Mouse (Mus musculus) G1E (cell line): ENCODE measurements at regions not wholly inside any gene's neighbourhood (a gene's known extent, or its start where the extent isn't known, plus 50 kb on each side); places are given as distances from the start of the nearest gene placed in this dataset.

Source experiments
- ATAC-seq: 2 replicates; pipeline ENCODE4 v1.8.0; 2016; ENCODE audit warnings: mild to moderate bottlenecking; ENCODE audit not compliant: insufficient number of reproducible peaks, poor library complexity, low FRiP score, severe bottlenecking; ENCODE audit errors: extremely low read depth
- DNase-seq: peaks from one replicate; pipeline ENCODE4 v3.0.0; 2012; ENCODE audit warnings: low spot score
- H3K27me3 ChIP-seq: 2 replicates; pipeline ENCODE4 v1.6.1; 2012; ENCODE audit warnings: mild to moderate bottlenecking, low read length, inconsistent platforms; ENCODE audit not compliant: insufficient read depth
- H3K36me3 ChIP-seq: replicated peaks from 2 replicates; pipeline ENCODE3; 2012; ENCODE audit warnings: mild to moderate bottlenecking, inconsistent platforms
- H3K4me1 ChIP-seq: 2 replicates; pipeline ENCODE4 v1.6.1; 2012; ENCODE audit warnings: low read depth, low read length, inconsistent platforms, mixed read lengths; ENCODE audit not compliant: insufficient read depth
- H3K4me3 ChIP-seq: 2 replicates; pipeline ENCODE4 v1.5.1; 2012; ENCODE audit warnings: low read depth, mild to moderate bottlenecking, inconsistent platforms, low read length, moderate library complexity, mixed read lengths
- H3K9me3 ChIP-seq: replicated peaks from 2 replicates; pipeline ENCODE4 v1.6.1; 2012; ENCODE audit warnings: inconsistent platforms
- CTCF ChIP-seq: IDR thresholded peaks from 2 replicates; pipeline ENCODE4 v1.5.1; 2012; ENCODE audit warnings: low read depth, low read length, inconsistent platforms, mixed read lengths
- GATA1 ChIP-seq: IDR thresholded peaks from 2 replicates; pipeline ENCODE4 v1.6.1; 2012; ENCODE audit warnings: borderline replicate concordance, low read length, inconsistent platforms, mixed read lengths
- GATA2 ChIP-seq: IDR thresholded peaks from 2 replicates; pipeline ENCODE4 v1.6.1; 2012; ENCODE audit warnings: low read depth, low read length, inconsistent platforms, borderline replicate concordance
- POLR2AphosphoS5 ChIP-seq: IDR thresholded peaks from 2 replicates; pipeline ENCODE4 v1.6.1; 2012; ENCODE audit warnings: low read depth, low read length, inconsistent platforms; ENCODE audit not compliant: insufficient replicate concordance
- TAL1 ChIP-seq: conservative IDR thresholded peaks from 2 replicates; pipeline ENCODE4 v1.6.1; 2012; ENCODE audit warnings: low read depth, low read length, inconsistent platforms, mixed read lengths

DNA sequence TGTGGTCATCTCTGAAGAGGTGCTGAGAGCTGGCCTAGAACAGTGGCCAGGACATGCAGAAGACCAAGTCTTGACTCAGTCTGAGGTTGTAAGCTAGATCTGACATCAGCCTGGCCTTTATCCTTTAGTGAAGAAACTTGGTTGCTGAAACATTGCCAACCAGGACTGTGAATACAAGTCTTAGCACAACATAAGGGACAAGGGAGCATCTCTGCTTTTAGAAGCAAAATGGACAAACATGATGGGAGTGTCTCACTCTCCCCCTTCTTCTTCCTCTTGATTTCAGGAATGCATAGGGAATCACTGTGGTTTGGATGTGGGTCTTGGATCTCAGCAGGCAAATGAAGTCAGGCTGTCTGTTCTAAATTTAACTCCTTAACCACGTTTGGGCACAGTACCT lies 529.1 kb upstream of the Tnc start:
- no peak for DNase-seq
- no peak for ATAC-seq
- Histone ChIP-seq H3K27me3 (no peaks in the 10 kb centered on the region), H3K36me3 (no peaks in the 10 kb centered on the region), H3K4me3 (no peak overlapping the region), H3K4me1 (no peaks in the 10 kb centered on the region), H3K9me3 (0 out of 2 replicates have a peak, but pooled peaks cover 2% of the 10 kb centered on the region)
- TF ChIP-seq TAL1 (no peak), GATA1 (no peak), POLR2AphosphoS5 (no peak), GATA2 (no peak)

DNA sequence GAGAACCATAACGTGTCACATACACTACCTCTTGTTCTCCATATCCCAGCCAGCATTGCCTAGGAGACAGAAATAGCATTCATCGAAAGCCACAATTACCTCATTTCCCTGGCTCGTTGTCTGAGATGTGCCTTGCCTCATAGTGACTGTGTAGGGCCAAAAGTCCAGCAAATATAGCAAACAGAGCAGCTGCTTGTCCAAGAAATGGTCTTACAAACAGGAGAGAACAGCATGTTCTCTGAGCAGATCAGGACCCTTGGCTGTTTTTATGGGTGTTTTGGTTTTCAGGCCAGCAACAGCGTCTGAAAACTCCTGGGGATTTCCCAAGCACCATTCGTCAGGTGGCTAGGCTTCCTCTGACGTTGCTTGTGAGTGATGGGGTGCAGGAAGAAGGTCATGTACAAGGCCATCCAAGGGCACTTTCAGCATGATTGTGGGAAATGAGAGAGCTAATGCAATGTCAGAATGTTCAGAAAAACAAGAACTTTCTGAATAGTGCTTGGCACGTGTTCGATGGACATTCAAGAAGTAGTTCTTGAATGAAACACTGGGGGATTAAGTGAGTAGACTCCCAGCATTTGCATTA lies 528.9 kb upstream of the Pappa start:
- ATAC-seq, result no peak
- no peaks in the 10 kb centered on the region for H3K4me1 ChIP-seq
- no peaks in the 10 kb centered on the region for H3K36me3 ChIP-seq
- H3K27me3 ChIP-seq, result no peaks in the 10 kb centered on the region
- no peak for DNase-seq
- peaks cover 6% of the 10 kb centered on the region; the same call in 1 of the 2 replicates for H3K9me3 ChIP-seq
- no peak overlapping the region for H3K4me3 ChIP-seq
- TF ChIP-seq CTCF, result no peak
- no peak for TF ChIP-seq POLR2AphosphoS5
- no peak for TF ChIP-seq GATA1
- no peak for TF ChIP-seq GATA2
- no peak for TF ChIP-seq TAL1

DNA sequence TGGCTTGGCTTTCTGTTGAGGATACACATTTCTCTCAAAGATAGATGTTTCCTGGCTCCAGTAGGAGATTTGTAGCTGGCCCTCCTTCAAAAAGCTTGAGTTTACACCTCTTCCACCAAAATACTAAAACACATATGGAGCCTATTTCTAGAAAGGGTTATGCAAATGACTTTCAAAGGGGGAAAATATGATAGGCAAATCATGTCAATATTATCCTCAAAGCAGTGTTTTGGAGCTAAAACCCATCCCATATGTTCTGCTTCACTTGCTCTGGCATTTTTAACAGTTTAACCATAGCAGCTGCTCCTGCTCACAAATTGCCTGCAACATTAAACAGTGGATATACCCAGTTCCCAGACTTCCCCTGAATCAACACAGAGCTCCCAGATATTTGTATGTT lies 525.5 kb upstream of the Pappa start:
- H3K4me3 ChIP-seq, result no peak overlapping the region
- no peaks in the 10 kb centered on the region for H3K27me3 ChIP-seq
- TF ChIP-seq TAL1, result no peak
- no peak for TF ChIP-seq GATA2
- no peak for TF ChIP-seq CTCF
- no peak for TF ChIP-seq GATA1
- TF ChIP-seq POLR2AphosphoS5, result no peak
- DNase-seq (no peak), ATAC-seq (no peak)
- peaks cover 6% of the 10 kb centered on the region; the same call in 1 of the 2 replicates for H3K9me3 ChIP-seq
- no peaks in the 10 kb centered on the region for H3K36me3 ChIP-seq
- H3K4me1 ChIP-seq, result no peaks in the 10 kb centered on the region

DNA sequence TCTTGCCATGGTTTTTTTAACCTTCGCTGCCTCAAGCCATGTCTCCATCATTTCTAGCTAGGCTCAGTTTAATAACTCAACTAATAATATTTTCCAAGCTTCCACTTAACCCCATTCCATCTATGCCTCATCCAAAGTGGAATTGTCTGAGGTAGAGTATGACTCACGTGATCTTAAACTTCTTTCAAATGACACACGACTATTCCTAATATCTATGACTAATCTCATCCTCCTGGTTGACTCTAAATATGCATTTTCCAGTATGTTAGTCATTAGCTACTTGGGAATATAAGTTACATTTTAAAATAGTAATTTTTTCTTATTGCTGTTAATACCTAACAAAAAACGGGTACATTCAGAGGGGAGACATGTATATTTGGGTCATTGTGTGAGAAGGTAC lies 524.8 kb upstream of the Pappa start:
- H3K4me1 ChIP-seq, result no peaks in the 10 kb centered on the region
- H3K36me3 ChIP-seq, result no peaks in the 10 kb centered on the region
- H3K27me3 ChIP-seq, result no peaks in the 10 kb centered on the region
- H3K9me3 ChIP-seq, result peaks cover 6% of the 10 kb centered on the region; the same call in 1 of the 2 replicates
- ATAC-seq, result no peak
- DNase-seq, result no peak
- no peak for TF ChIP-seq GATA1
- TF ChIP-seq POLR2AphosphoS5, result no peak
- TF ChIP-seq GATA2, result no peak
- no peak for TF ChIP-seq TAL1
- TF ChIP-seq CTCF, result no peak
- H3K4me3 ChIP-seq, result no peak overlapping the region

DNA sequence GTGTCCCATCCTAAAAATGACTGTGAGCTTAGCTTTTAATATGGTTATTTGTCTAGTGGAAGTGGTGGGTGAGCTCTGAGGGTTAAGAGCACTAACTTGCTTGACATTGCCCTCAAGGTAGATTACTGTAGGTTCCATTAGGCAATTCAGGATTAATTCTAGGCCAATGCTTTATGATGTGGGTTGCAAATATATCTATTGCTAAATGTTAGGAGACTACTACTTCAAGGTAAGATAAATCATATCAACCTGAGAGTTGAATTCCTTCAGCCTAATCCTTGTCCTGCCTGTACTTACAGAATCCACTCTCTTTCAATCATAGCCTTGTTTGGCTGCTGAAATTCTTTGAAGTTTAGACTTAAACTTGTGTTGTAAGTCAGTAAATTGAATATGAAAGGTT lies 501.2 kb upstream of the Pappa start:
- H3K27me3 ChIP-seq, result no peaks in the 10 kb centered on the region
- H3K4me1 ChIP-seq, result no peaks in the 10 kb centered on the region
- H3K4me3 ChIP-seq, result no peak overlapping the region
- H3K36me3 ChIP-seq, result no peaks in the 10 kb centered on the region
- TF ChIP-seq TAL1, result no peak
- no peak for TF ChIP-seq GATA2
- no peak for TF ChIP-seq GATA1
- TF ChIP-seq POLR2AphosphoS5, result no peak
- no peak for TF ChIP-seq CTCF
- DNase-seq (no peak), ATAC-seq (no peak)
- H3K9me3 ChIP-seq, result peaks cover 4% of the 10 kb centered on the region; the same call in 1 of the 2 replicates

DNA sequence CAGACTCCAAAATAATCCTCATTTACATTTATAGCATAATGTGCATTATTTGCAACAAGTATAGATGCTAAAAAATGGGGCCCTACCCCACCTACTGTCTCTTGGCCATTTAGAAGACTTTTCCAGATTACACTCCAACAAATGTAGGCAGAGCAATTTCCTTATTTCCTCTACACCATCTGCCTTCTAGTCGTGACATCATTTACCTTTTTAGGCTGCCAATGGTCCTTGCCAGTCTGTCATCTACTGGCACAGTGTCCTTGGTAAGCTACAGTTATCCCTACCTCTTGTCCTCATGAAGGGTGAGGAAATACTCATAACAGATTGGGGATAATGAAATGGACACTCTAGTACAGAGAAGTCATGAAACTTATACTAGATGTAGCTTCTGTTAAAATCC lies 491.8 kb upstream of the Pappa start:
- H3K9me3 ChIP-seq, result peaks cover 5% of the 10 kb centered on the region; the same call in 1 of the 2 replicates
- TF ChIP-seq CTCF (no peak), POLR2AphosphoS5 (no peak)
- H3K27me3 ChIP-seq, result no peaks in the 10 kb centered on the region
- H3K36me3 ChIP-seq, result no peaks in the 10 kb centered on the region
- no peaks in the 10 kb centered on the region for H3K4me1 ChIP-seq
- ATAC-seq (no peak), DNase-seq (no peak)
- no peak overlapping the region for H3K4me3 ChIP-seq

DNA sequence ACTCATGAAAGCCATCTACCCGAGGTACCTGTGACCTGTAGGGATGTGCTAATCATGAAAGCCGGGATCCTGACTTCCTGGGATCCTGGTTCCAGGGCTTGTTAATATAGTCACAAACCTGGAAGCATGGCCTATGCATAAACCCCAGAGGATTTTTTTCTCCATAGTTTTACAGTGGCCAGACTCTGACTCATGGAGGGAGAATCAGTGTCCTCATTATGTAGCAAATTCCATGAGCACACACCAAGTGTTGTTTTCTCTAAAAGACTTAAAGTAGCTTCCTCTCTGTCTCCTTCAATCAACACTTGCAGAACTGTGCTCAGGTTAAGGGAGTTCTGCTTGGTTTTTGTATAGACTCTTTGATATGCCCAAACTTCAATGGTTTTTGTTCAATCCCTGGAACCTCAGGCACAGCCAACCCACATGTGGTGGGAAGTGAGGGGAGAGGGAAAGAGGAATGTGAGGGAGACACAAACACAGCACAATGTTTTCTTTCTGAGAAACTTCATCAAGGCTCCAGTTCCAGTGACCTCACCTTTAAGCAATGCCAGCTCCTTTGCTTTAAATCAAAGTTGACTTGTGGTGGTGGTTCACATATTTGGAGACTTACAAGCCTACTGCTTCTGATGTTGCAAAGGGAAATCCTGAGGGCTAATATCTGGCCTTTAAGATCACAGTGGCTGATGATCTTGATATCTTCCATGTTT lies 488.6 kb upstream of the Pappa start:
- H3K4me3 ChIP-seq, result no peak overlapping the region
- TF ChIP-seq CTCF (no peak), POLR2AphosphoS5 (no peak), TAL1 (no peak), GATA1 (no peak), GATA2 (no peak)

More for the DNA sequence above, 488.6 kb upstream of the Pappa start:
- no peaks in the 10 kb centered on the region for H3K36me3 ChIP-seq
- ATAC-seq (no peak), DNase-seq (no peak)
- no peaks in the 10 kb centered on the region for H3K27me3 ChIP-seq
- no peaks in the 10 kb centered on the region for H3K4me1 ChIP-seq
- 0 out of 2 replicates have a peak, but pooled peaks cover 2% of the 10 kb centered on the region for H3K9me3 ChIP-seq
